Mouse (Mus musculus) WW6 (cell line): ENCODE data around the gene Mafg.
"Not testable (repeated sequence)": the region's sequence is repeated elsewhere in the genome, so short reads cannot be mapped to it uniquely, and the experiment has no call there.

ENCODE experiments used
- DNase-seq: peaks from one replicate; pipeline ENCODE4 v3.0.0-alpha.2; 2013; ENCODE audit warnings: low read depth, low spot score

Mafg gene

GRCm38 (mm10) chr11:120598283-120598989 lies 35.0 kb downstream of the Mafg start, which contains the start of the genes Alyref and Anapc11:
Alyref (minus strand) TSS chr11:120598365.
Anapc11 (plus strand) TSS chr11:120598421.
- peak; percentile 97 for DNase-seq

GRCm38 (mm10) chr11:120597240-120598235 lies 35.9 kb downstream of the Mafg start:
- DNase-seq = no peak

GRCm38 (mm10) chr11:120588531-120588930 lies 44.9 kb downstream of the Mafg start:
- no peak for DNase-seq

- DNase-seq = no peak
Observed at GRCm38 (mm10) chr11:120583937-120584336, 49.5 kb downstream of the Mafg start.

- DNase-seq = not testable (repeated sequence)
Observed at GRCm38 (mm10) chr11:120582982-120583293, 50.5 kb downstream of the Mafg start.

GRCm38 (mm10) chr11:120582268-120582981 lies 51.0 kb downstream of the Mafg start:
- no peak for DNase-seq

GRCm38 (mm10) chr11:120581490-120582267 lies 51.7 kb downstream of the Mafg start, which contains the start of gene Arhgdia:
Arhgdia (minus strand) TSS chr11:120581624.
- DNase-seq = peak; percentile 71

- no peak for DNase-seq
Observed at GRCm38 (mm10) chr11:120580871-120581331, 52.5 kb downstream of the Mafg start.

GRCm38 (mm10) chr11:120580190-120580589 lies 53.2 kb downstream of the Mafg start:
- no peak for DNase-seq

GRCm38 (mm10) chr11:120579316-120580107 lies 53.9 kb downstream of the Mafg start:
- DNase-seq = peak; percentile 68

GRCm38 (mm10) chr11:120578694-120579243 lies 54.6 kb downstream of the Mafg start:
- no peak for DNase-seq

GRCm38 (mm10) chr11:120578024-120578693 lies 55.2 kb downstream of the Mafg start:
- no peak for DNase-seq

GRCm38 (mm10) chr11:120577211-120578023 lies 56.0 kb downstream of the Mafg start:
- no peak for DNase-seq

- DNase-seq = no peak
Observed at GRCm38 (mm10) chr11:120576365-120576981, 56.9 kb downstream of the Mafg start.

- DNase-seq = no peak
Observed at GRCm38 (mm10) chr11:120575940-120576339, 57.5 kb downstream of the Mafg start.
